Mouse (Mus musculus) heart, adult 2 months (tissue): Measurements from ENCODE around the gene Pde6d.

Source experiments
- CTCF ChIP-seq: fragments of 200-600 bp; IDR thresholded peaks from 2 replicates; pipeline ENCODE4 v1.8.1; 2022; ENCODE audit warnings: antibody characterized with exemption, mild to moderate bottlenecking, moderate library complexity
- EP300 ChIP-seq: fragments of 200-500 bp; IDR thresholded peaks from 2 replicates; pipeline ENCODE4 v1.6.1; 2011; ENCODE audit warnings: low read depth, low read length, control low read depth; ENCODE audit not compliant: insufficient read depth
- POLR2A ChIP-seq: fragments of 200-500 bp; IDR thresholded peaks from 2 replicates; pipeline ENCODE4 v1.6.1; 2011; ENCODE audit warnings: mild to moderate bottlenecking, low read depth, low read length, control low read depth; ENCODE audit not compliant: insufficient read depth

DNA sequence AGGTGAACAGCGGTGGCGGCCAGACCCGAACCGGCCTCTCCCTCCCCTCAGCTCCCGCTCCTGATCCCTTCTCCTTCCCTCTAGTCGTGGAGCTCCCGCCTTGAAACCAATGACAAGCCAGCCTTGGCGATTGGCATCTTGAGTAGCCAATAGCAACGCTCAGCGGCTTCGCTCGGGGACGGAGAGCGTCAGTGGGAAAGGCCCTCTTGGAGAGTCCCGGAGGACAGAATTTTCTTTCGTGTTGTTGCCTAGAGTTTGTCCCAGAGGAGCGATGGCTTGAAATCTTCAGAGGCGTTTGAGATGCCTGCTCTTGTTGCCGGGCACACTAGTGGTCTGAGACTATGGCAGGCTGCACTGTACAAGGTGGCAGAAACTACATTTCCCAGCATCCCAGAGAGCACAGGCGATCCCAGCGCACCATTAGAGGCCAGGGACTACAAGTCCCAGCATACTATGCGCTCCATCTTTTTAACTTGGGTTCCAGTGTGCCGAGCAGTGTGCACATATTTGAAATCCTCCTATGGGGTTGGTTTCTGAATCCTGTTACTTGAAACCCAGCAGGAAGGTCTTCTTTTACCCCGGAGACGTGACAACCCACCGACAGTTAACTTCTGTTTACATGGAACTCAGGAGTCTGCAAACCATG lies at the start of gene Pde6d, which contains the start of gene Cops7b:
- no peak for TF ChIP-seq CTCF
- peak; percentile 72 for TF ChIP-seq POLR2A
- TF ChIP-seq EP300, result peak; percentile 65; the same call in 1 of the 2 replicates
